Mouse (Mus musculus) kidney, embryonic 14.5 days (tissue): Measurements from ENCODE around the gene Smndc1. TPM values are rescaled to one million over a fixed set of nuclear protein-coding genes. Genes with fewer than 3 reads are reported as not detected.
A peak's percentile ranks its signal among the peaks of the same experiment; 100 is the strongest.

Experiments used
- ATAC-seq: fragments of 200-750 bp; cut with Nextera tagmentation; 2 replicates; pipeline ENCODE4 v1.8.0; 2017; ENCODE audit warnings: moderate number of reproducible peaks, mild to moderate bottlenecking, moderate TSS enrichment, moderate library complexity; ENCODE audit not compliant: low FRiP score, low TSS enrichment
- H3K27ac ChIP-seq: fragments of 300-500 bp; sonication (generic); 2 replicates; pipeline ENCODE4 v1.5.1; 2014; ENCODE audit warnings: low read depth, mild to moderate bottlenecking, low read length, moderate library complexity, mixed read lengths
- H3K27me3 ChIP-seq: fragments of 300-500 bp; sonication (generic); 2 replicates; pipeline ENCODE4 v1.6.1; 2014; ENCODE audit warnings: mild to moderate bottlenecking, low read length; ENCODE audit not compliant: control insufficient read depth, insufficient read depth
- H3K36me3 ChIP-seq: fragments of 300-500 bp; sonication (generic); 2 replicates; pipeline ENCODE4 v1.6.1; 2014; ENCODE audit warnings: low read length, mixed read lengths; ENCODE audit not compliant: control insufficient read depth, insufficient read depth
- H3K4me1 ChIP-seq: fragments of 300-500 bp; sonication (generic); 2 replicates; pipeline ENCODE4 v1.6.1; 2014; ENCODE audit warnings: low read length, mixed read lengths; ENCODE audit not compliant: control insufficient read depth, insufficient read depth
- H3K4me2 ChIP-seq: fragments of 300-500 bp; sonication (generic); replicated peaks from 2 replicates; pipeline ENCODE4 v1.6.1; 2014; ENCODE audit warnings: low read depth, mild to moderate bottlenecking, low read length
- H3K4me3 ChIP-seq: fragments of 300-500 bp; sonication (generic); 2 replicates; pipeline ENCODE4 v1.5.1; 2014; ENCODE audit warnings: mild to moderate bottlenecking, low read length
- H3K9ac ChIP-seq: fragments of 300-500 bp; sonication (generic); 2 replicates; pipeline ENCODE4 v1.6.1; 2014; ENCODE audit warnings: low read depth, mild to moderate bottlenecking, low read length, moderate library complexity
- H3K9me3 ChIP-seq: fragments of 300-500 bp; sonication (generic); 2 replicates; pipeline ENCODE4 v1.6.1; 2016; ENCODE audit warnings: low read length; ENCODE audit not compliant: control insufficient read depth
- WGBS: fragments of 180-500 bp; shearing (Covaris S2); extraction: QIAGEN DNeasy Blood & Tissue Kit; methylation state at CpG from one replicate; pipeline ENCODE4 v1.1.7; 2014; 5-methylcytosine and 5-hydroxymethylcytosine counted together
- polyA plus RNA-seq: library from polyadenylated mRNA; unstranded; fragments of >200 nt; fragmentation: Nextera tagmentation; extraction: Ambion mirVana; gene quantifications from 2 replicates; pipeline ENCODE4 v1.2.1, GENCODE M21; 2014

The Smndc1 gene
- polyA plus RNA-seq, 1 experiment from 2014 or later, result 47.7 TPM

DNA sequence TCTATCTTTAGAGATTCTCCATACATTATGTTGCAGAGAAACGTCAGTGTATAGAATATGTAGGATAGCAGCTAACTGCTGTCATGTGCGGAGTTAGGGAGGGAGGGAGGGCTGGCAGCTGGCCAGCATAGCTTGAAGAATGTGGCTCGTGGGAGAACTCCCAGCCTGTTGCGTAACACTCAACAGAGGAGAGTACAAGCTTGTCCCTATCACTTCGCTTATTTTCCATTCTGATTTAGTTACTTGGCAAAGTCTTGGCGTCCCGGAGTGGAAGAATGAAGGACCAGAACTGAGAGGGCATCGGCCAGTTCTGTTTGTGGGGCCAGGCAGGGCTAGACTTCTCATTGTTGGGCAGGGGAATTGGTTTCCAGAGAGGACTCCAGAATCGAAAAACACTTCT is 25.4 kb downstream of the Smndc1 start:
- peaks cover 14% of the 10 kb centered on the region; the same call in 1 of the 2 replicates for H3K4me1 ChIP-seq
- no peaks in the 10 kb centered on the region for H3K36me3 ChIP-seq
- 0 out of 2 replicates have a peak overlapping the region, but pooled peaks have one; percentile 53 for H3K27ac ChIP-seq
- no peak overlapping the region for H3K4me3 ChIP-seq
- no peaks in the 10 kb centered on the region for H3K27me3 ChIP-seq
- no peak overlapping the region for H3K9ac ChIP-seq
- peak; percentile 81 for ATAC-seq
- 40% methylated on average over 9 of the region's 9 CpGs for WGBS
- no peaks in the 10 kb centered on the region for H3K9me3 ChIP-seq
- H3K4me2 ChIP-seq, result peak overlapping the region; percentile 24

- Histone ChIP-seq H3K9ac (no peak overlapping the region), H3K4me3 (no peak overlapping the region), H3K27me3 (no peaks in the 10 kb centered on the region), H3K4me1 (peaks cover 14% of the 10 kb centered on the region; the same call in 1 of the 2 replicates), H3K4me2 (no peak overlapping the region), H3K27ac (no peak overlapping the region), H3K9me3 (no peaks in the 10 kb centered on the region), H3K36me3 (no peaks in the 10 kb centered on the region)
- no peak for ATAC-seq
- WGBS, result 67% methylated on average over 2 of the region's 2 CpGs
Observed at GRCm38 (mm10) chr19:53364551-53364950, 25.8 kb downstream of the Smndc1 start.

- Histone ChIP-seq H3K36me3 (no peaks in the 10 kb centered on the region), H3K4me2 (no peak overlapping the region), H3K9ac (no peak overlapping the region), H3K4me3 (no peak overlapping the region), H3K9me3 (no peaks in the 10 kb centered on the region), H3K27me3 (no peaks in the 10 kb centered on the region), H3K4me1 (peaks cover 14% of the 10 kb centered on the region; the same call in 1 of the 2 replicates), H3K27ac (no peak overlapping the region)
- 45% methylated on average over 2 of the region's 2 CpGs for WGBS
- ATAC-seq, result no peak
Observed at GRCm38 (mm10) chr19:53362967-53363366, 27.4 kb downstream of the Smndc1 start.

DNA sequence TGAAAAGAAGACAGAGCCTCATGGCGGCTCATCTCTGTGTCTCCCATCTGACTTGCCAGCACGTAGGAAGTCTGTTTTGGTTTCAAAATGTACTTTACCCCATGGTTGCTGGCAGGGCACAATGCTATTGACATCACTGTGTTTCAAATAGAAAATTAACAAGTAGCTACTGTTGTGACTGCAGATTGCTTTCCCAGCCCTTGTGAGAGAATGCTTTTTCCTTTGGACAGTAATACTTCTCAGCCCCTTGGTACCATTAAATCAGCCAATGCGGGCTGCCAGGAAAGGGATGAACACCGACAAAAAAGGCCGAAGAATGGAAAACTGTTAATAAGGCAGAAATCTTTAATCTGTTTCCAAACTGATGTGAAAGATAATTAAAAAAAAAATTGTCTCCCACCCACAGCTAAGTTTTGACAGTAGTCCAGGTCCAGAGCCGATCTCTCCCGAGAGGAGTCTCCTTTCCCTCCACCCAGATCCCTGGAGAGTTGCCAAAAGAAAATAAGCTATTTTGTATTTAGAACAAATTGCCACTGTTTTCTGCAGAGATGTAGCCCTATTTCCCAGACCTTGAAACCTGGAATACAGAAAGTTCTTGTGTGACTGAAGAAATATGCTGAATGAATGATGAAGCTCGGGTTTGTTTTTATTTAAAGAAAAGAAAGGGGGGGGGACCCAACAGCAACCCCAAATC is 30.0 kb downstream of the Smndc1 start:
- H3K27me3 ChIP-seq, result no peaks in the 10 kb centered on the region
- H3K4me1 ChIP-seq, result peaks cover 10% of the 10 kb centered on the region; the same call in 1 of the 2 replicates
- H3K9ac ChIP-seq, result no peak overlapping the region
- H3K36me3 ChIP-seq, result no peaks in the 10 kb centered on the region
- ATAC-seq, result no peak
- no peaks in the 10 kb centered on the region for H3K9me3 ChIP-seq
- no peak overlapping the region for H3K27ac ChIP-seq
- 63% methylated on average over 8 of the region's 8 CpGs for WGBS
- H3K4me3 ChIP-seq, result no peak overlapping the region
- no peak overlapping the region for H3K4me2 ChIP-seq

- Histone ChIP-seq H3K9ac (no peak overlapping the region), H3K9me3 (no peaks in the 10 kb centered on the region), H3K4me3 (no peak overlapping the region), H3K4me2 (no peak overlapping the region), H3K27me3 (no peaks in the 10 kb centered on the region), H3K36me3 (no peaks in the 10 kb centered on the region), H3K4me1 (0 out of 2 replicates have a peak, but pooled peaks cover 4% of the 10 kb centered on the region), H3K27ac (no peak overlapping the region)
- no peak for ATAC-seq
- 75% methylated on average over 22 of the region's 22 CpGs for WGBS
Observed at GRCm38 (mm10) chr19:53359160-53360033, 31.0 kb downstream of the Smndc1 start.

GRCm38 (mm10) chr19:53355065-53355464 is 35.3 kb downstream of the Smndc1 start:
- H3K4me2 ChIP-seq, result no peak overlapping the region

DNA sequence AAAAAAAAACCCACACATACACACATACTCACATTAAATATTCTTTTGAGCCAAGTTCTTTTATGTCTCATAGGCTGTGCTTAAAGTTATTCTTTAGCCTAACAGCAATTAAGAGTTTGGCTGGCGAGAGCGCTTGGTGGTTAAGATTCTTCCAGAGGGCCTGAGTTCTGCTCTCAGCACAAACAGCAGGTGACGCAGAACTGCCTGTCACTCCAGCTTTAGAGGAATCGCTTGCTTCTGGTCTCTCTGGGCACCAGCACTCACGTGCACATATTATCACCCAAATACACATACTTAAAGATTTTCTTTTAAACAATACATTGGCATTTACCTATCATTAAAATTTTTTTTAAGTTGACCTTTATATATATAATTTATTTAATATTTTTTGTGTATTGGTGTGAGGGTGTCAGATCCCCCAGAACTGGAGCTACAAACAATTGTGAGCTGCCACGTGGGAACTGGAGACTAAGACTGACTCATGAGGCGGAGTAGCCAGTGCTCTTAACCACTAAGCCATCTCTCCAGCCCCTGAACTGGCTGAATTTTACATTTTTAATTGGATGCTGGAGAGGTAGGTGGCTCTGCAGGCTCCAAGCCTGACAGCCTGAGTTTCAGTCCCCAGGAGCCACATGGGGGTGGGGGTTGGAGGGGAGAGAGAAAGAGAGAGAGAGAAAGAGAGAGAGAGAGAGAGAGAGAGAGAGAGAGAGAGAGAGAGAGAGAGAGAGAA is 35.9 kb downstream of the Smndc1 start:
- Histone ChIP-seq H3K9ac (no peak overlapping the region), H3K4me2 (no peak overlapping the region), H3K27ac (no peak overlapping the region), H3K4me3 (no peak overlapping the region), H3K9me3 (no peaks in the 10 kb centered on the region), H3K36me3 (no peaks in the 10 kb centered on the region; the same call in 1 of the 2 replicates), H3K27me3 (no peaks in the 10 kb centered on the region), H3K4me1 (no peaks in the 10 kb centered on the region)
- WGBS, result 85% methylated on average over 7 of the region's 7 CpGs
- ATAC-seq, result no peak

More at GRCm38 (mm10) chr19:53355065-53355464, 35.3 kb downstream of the Smndc1 start:
- H3K4me1 ChIP-seq, result no peaks in the 10 kb centered on the region
- H3K27ac ChIP-seq, result no peak overlapping the region
- no peak overlapping the region for H3K9ac ChIP-seq
- 89% methylated on average over 16 of the region's 16 CpGs for WGBS
- no peaks in the 10 kb centered on the region for H3K27me3 ChIP-seq
- ATAC-seq, result no peak
- no peak overlapping the region for H3K4me3 ChIP-seq
- H3K36me3 ChIP-seq, result no peaks in the 10 kb centered on the region; the same call in 1 of the 2 replicates
- H3K9me3 ChIP-seq, result no peaks in the 10 kb centered on the region

DNA sequence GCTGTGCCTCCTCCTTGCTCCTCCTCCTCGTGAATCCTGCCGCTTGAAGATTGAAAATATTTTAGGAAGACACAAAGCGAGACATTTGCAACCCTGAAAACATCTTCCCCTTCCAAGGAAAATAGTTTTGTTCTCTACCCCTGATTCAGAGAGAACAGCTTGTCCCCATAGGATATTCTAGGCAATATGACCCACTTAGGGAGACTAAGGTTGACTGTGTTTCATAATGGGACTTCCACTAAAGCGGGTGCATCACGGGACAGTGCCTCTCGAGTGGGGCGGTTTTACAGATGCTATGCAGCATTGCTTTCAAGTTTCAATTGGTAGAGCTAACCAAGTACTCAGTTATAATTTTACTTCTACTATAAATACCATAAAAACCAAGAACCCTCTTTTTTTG is 36.5 kb downstream of the Smndc1 start:
- 87% methylated on average over 7 of the region's 7 CpGs for WGBS

More for the DNA sequence above, 36.5 kb downstream of the Smndc1 start:
- Histone ChIP-seq H3K36me3 (no peaks in the 10 kb centered on the region; the same call in 1 of the 2 replicates), H3K4me3 (no peak overlapping the region), H3K4me2 (no peak overlapping the region), H3K4me1 (no peaks in the 10 kb centered on the region), H3K9ac (no peak overlapping the region), H3K9me3 (no peaks in the 10 kb centered on the region), H3K27ac (no peak overlapping the region), H3K27me3 (no peaks in the 10 kb centered on the region)
- ATAC-seq, result no peak
